Mouse (Mus musculus) stomach, postnatal 0 days (tissue): ENCODE measurements around the gene C530025M09Rik. TPM values are rescaled to one million over a fixed set of nuclear protein-coding genes. Genes with fewer than 3 reads are reported as not detected.

Experiments
- ATAC-seq: fragments of 200-750 bp; cut with Nextera tagmentation; 2 replicates; pipeline ENCODE4 v1.8.0; 2017; ENCODE audit not compliant: low FRiP score, low TSS enrichment
- DNase-seq: peaks from one replicate; pipeline ENCODE4 v3.0.0-alpha.2; 2016; ENCODE audit warnings: low spot score
- H3K27ac ChIP-seq: fragments of 300-500 bp; sonication (generic); replicated peaks from 2 replicates; pipeline ENCODE4 v1.5.1; 2014; ENCODE audit warnings: mild to moderate bottlenecking, control low read depth
- H3K27me3 ChIP-seq: fragments of 300-500 bp; sonication (generic); 2 replicates; pipeline ENCODE4 v1.6.1; 2014; ENCODE audit warnings: low read length; ENCODE audit not compliant: control insufficient read depth, insufficient read depth
- H3K36me3 ChIP-seq: fragments of 300-500 bp; sonication (generic); 2 replicates; pipeline ENCODE4 v1.6.1; 2014; ENCODE audit warnings: low read length, mixed read lengths; ENCODE audit not compliant: control insufficient read depth, insufficient read depth
- H3K4me1 ChIP-seq: fragments of 300-500 bp; sonication (generic); replicated peaks from 2 replicates; pipeline ENCODE4 v1.6.1; 2014; ENCODE audit warnings: antibody characterized with exemption; ENCODE audit not compliant: control insufficient read depth, insufficient read depth
- H3K4me2 ChIP-seq: fragments of 300-500 bp; sonication (generic); replicated peaks from 2 replicates; pipeline ENCODE4 v1.6.1; 2014; ENCODE audit warnings: low read depth, mild to moderate bottlenecking, control low read depth, moderate library complexity
- H3K4me3 ChIP-seq: fragments of 300-500 bp; sonication (generic); 2 replicates; pipeline ENCODE4 v1.5.1; 2014; ENCODE audit warnings: low read depth, low read length, control low read depth
- H3K9ac ChIP-seq: fragments of 300-500 bp; sonication (generic); 2 replicates; pipeline ENCODE4 v1.6.1; 2014; ENCODE audit warnings: mild to moderate bottlenecking, low read length, control low read depth, mixed read lengths
- H3K9me3 ChIP-seq: fragments of 300-500 bp; sonication (generic); 2 replicates; pipeline ENCODE4 v1.6.1; 2016; ENCODE audit warnings: low read length; ENCODE audit not compliant: control insufficient read depth
- CTCF ChIP-seq: IDR thresholded peaks from 2 replicates; pipeline ENCODE4 v1.5.1; 2016; ENCODE audit warnings: antibody characterized with exemption, low read depth, mild to moderate bottlenecking, moderate library complexity
- EP300 ChIP-seq: optimal IDR thresholded peaks from 2 replicates; pipeline ENCODE3; 2016; ENCODE audit warnings: antibody characterized with exemption
- WGBS: fragments of 180-500 bp; shearing (Covaris S2); extraction: QIAGEN DNeasy Blood & Tissue Kit; methylation state at CpG from one replicate; pipeline ENCODE4 v1.1.7; 2014; 5-methylcytosine and 5-hydroxymethylcytosine counted together
- polyA plus RNA-seq: library from polyadenylated mRNA; unstranded; fragments of >200 nt; fragmentation: Nextera tagmentation; extraction: Ambion mirVana; gene quantifications from 2 replicates; pipeline ENCODE4 v1.2.1, GENCODE M21; 2015

C530025M09Rik gene
- polyA plus RNA-seq, 1 experiment from 2014 or later, result 0.21 TPM

- WGBS, result 46% methylated on average over 3 of the region's 3 CpGs
- Histone ChIP-seq H3K9ac (no peak overlapping the region), H3K36me3 (no peaks in the 10 kb centered on the region), H3K27ac (no peak overlapping the region), H3K4me1 (no peaks in the 10 kb centered on the region), H3K4me2 (no peak overlapping the region), H3K27me3 (no peaks in the 10 kb centered on the region), H3K4me3 (no peak overlapping the region), H3K9me3 (no peaks in the 10 kb centered on the region)
- DNase-seq (no peak), ATAC-seq (no peak)
- TF ChIP-seq CTCF (no peak), EP300 (no peak)
Observed at GRCm38 (mm10) chr2:149818395-149818794, 12.6 kb downstream of the C530025M09Rik start.

GRCm38 (mm10) chr2:149812899-149813298 lies 18.1 kb downstream of the C530025M09Rik start:
- ATAC-seq (no peak), DNase-seq (no peak)
- Histone ChIP-seq H3K27ac (no peak overlapping the region), H3K4me1 (no peaks in the 10 kb centered on the region), H3K9me3 (no peaks in the 10 kb centered on the region), H3K4me3 (no peak overlapping the region), H3K27me3 (no peaks in the 10 kb centered on the region), H3K36me3 (no peaks in the 10 kb centered on the region), H3K9ac (no peak overlapping the region), H3K4me2 (no peak overlapping the region)
- WGBS, result 81% methylated on average over 2 of the region's 2 CpGs
- TF ChIP-seq EP300, result no peak
- TF ChIP-seq CTCF, result no peak

- ATAC-seq, result no peak
- Histone ChIP-seq H3K9ac (no peak overlapping the region), H3K9me3 (no peaks in the 10 kb centered on the region), H3K4me1 (no peaks in the 10 kb centered on the region), H3K27me3 (no peaks in the 10 kb centered on the region), H3K27ac (no peak overlapping the region), H3K4me2 (no peak overlapping the region), H3K4me3 (no peak overlapping the region), H3K36me3 (no peaks in the 10 kb centered on the region)
- no peak for TF ChIP-seq EP300
- no peak for TF ChIP-seq CTCF
- DNase-seq, result no peak
- WGBS, result 84% methylated on average over 2 of the region's 2 CpGs
Observed at GRCm38 (mm10) chr2:149805256-149805655, 25.8 kb downstream of the C530025M09Rik start.

GRCm38 (mm10) chr2:149804599-149805140 lies 26.3 kb downstream of the C530025M09Rik start:
- H3K4me1 ChIP-seq, result no peaks in the 10 kb centered on the region
- H3K36me3 ChIP-seq, result no peaks in the 10 kb centered on the region
- no peak overlapping the region for H3K4me3 ChIP-seq
- WGBS, result 73% methylated on average over 3 of the region's 3 CpGs
- H3K27ac ChIP-seq, result no peak overlapping the region
- H3K9ac ChIP-seq, result no peak overlapping the region
- ATAC-seq, result no peak
- H3K27me3 ChIP-seq, result no peaks in the 10 kb centered on the region
- TF ChIP-seq CTCF (no peak), EP300 (no peak)
- no peaks in the 10 kb centered on the region for H3K9me3 ChIP-seq
- no peak for DNase-seq
- H3K4me2 ChIP-seq, result no peak overlapping the region

GRCm38 (mm10) chr2:149798613-149799012 lies 32.4 kb downstream of the C530025M09Rik start:
- H3K4me1 ChIP-seq, result no peaks in the 10 kb centered on the region
- H3K9me3 ChIP-seq, result no peaks in the 10 kb centered on the region
- H3K9ac ChIP-seq, result no peak overlapping the region
- no peak for TF ChIP-seq EP300
- TF ChIP-seq CTCF, result no peak
- peak; percentile 42; the same call in 1 of the 2 replicates for ATAC-seq
- no peak overlapping the region for H3K27ac ChIP-seq
- H3K4me2 ChIP-seq, result no peak overlapping the region
- H3K27me3 ChIP-seq, result no peaks in the 10 kb centered on the region
- no peaks in the 10 kb centered on the region for H3K36me3 ChIP-seq
- 9% methylated on average over 3 of the region's 3 CpGs for WGBS
- no peak for DNase-seq
- H3K4me3 ChIP-seq, result no peak overlapping the region

Other genes starting within 250 kb of the C530025M09Rik start
- 6.3 and 7.2 TPM in 2 replicates for gene Syndig1, start 2.0 kb downstream of the C530025M09Rik start, polyA plus RNA-seq